Mouse (Mus musculus): ENCODE measurements at regions not wholly inside any gene's neighbourhood (a gene's known extent, or its start where the extent isn't known, plus 50 kb on each side); places are given as distances from the start of the nearest gene placed in this dataset.

GRCm38 (mm10) chr13:70323537-70323936 is 313.9 kb downstream of the Ice1 start:
- Histone ChIP-seq H3K4me3 (replicated peaks; ENCODE audit: low read length) (no peak overlapping the region), H3K4me1 (replicated peaks; ENCODE audit: low read depth, low read length) (no peaks in the 10 kb centered on the region), H3K27me3 (ENCODE audit: insufficient read depth, low read length) (no peaks in the 10 kb centered on the region), H3K36me3 (ENCODE audit: insufficient read depth, low read length) (no peaks in the 10 kb centered on the region), H3K9me3 (ENCODE audit: low read length) (no peaks in the 10 kb centered on the region)
- TF ChIP-seq CTCF (conservative IDR thresholded peaks at IDR 0.05; ENCODE audit: low read length) = no peak
- TF ChIP-seq NANOG (IDR thresholded peaks at IDR 0.05; ENCODE audit: borderline replicate concordance, low read length) = no peak
- no peak for TF ChIP-seq POU5F1 (IDR thresholded peaks at IDR 0.05; ENCODE audit: borderline replicate concordance, low read length)

DNA sequence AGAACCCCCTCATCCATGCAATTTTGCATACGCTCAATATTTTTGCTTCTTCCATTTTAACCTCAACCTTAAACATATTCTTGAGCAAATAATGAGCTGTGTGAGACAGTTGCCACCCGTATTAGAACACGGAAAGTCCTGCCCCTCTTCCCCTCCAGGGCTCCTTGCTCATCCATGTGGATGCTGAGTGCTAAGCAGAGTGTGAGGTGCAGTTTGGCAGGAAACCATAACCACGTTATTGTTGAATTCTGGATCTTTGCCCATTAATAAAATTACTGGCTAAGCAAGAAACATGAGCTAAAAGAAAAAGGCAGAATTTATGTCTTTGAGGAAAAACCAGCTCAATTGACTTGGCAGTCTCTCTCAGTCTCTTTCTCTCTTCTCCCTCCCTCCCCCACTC is 301.4 kb downstream of the Ice1 start:
- Histone ChIP-seq H3K36me3 (ENCODE audit: insufficient read depth, low read length) (no peaks in the 10 kb centered on the region), H3K4me1 (replicated peaks; ENCODE audit: low read depth, low read length) (no peaks in the 10 kb centered on the region), H3K4me3 (replicated peaks; ENCODE audit: low read length) (no peak overlapping the region), H3K27me3 (ENCODE audit: insufficient read depth, low read length) (no peaks in the 10 kb centered on the region), H3K9me3 (ENCODE audit: low read length) (no peaks in the 10 kb centered on the region)
- TF ChIP-seq CTCF (conservative IDR thresholded peaks at IDR 0.05; ENCODE audit: low read length) = no peak
- TF ChIP-seq NANOG (IDR thresholded peaks at IDR 0.05; ENCODE audit: borderline replicate concordance, low read length) = no peak
- no peak for TF ChIP-seq POU5F1 (IDR thresholded peaks at IDR 0.05; ENCODE audit: borderline replicate concordance, low read length)

DNA sequence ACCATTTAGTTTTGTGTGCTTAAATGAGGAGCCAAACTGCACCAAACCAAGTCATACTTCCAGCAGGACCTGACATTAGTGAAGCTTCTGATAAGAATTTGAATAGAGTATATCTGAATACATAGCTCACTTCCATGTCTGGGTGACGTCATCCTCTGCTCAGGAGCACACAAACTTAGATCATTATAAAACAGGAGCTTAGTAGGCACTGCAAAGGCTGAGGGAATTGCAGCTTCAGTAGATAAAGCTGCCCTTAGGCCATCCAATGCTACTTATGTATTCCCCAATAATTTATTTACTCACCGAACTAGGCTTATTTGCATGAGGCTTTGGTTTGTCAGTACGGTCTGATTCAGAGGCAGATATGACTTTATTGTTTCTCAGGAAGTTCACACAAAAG is 297.0 kb downstream of the Ice1 start:
- H3K4me3 ChIP-seq (replicated peaks; ENCODE audit: low read length) = no peak overlapping the region
- H3K27me3 ChIP-seq (ENCODE audit: insufficient read depth, low read length) = no peaks in the 10 kb centered on the region
- no peaks in the 10 kb centered on the region for H3K9me3 ChIP-seq (ENCODE audit: low read length)
- no peaks in the 10 kb centered on the region for H3K36me3 ChIP-seq (ENCODE audit: insufficient read depth, low read length)
- no peaks in the 10 kb centered on the region for H3K4me1 ChIP-seq (replicated peaks; ENCODE audit: low read depth, low read length)
- TF ChIP-seq NANOG (IDR thresholded peaks at IDR 0.05; ENCODE audit: borderline replicate concordance, low read length) = no peak
- no peak for TF ChIP-seq CTCF (conservative IDR thresholded peaks at IDR 0.05; ENCODE audit: low read length)

DNA sequence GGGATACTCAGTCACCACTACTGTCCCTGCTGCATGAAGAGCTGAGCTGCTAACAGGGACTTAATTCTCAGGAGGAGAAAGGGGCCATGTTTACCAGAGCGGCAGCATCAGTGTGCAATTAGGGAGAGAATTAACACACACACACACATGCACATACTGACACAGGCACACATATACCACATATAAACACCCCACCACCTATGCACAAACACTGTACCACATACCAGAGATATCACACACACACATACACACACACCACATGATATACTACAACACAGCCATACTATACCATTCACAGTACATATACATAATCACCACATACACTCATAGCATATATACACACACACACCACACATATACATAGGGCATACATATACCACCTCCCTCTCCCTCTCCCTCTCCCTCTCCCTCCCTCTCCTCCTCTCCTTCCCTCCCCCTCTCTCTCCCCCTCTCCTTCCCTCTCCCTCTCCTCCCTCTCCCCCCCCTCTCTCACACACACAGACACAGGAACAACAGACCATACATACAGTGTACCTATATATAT is 294.2 kb downstream of the Ice1 start:
- Histone ChIP-seq H3K36me3 (ENCODE audit: insufficient read depth, low read length) (no peaks in the 10 kb centered on the region), H3K4me3 (replicated peaks; ENCODE audit: low read length) (no peak overlapping the region), H3K4me1 (replicated peaks; ENCODE audit: low read depth, low read length) (no peaks in the 10 kb centered on the region), H3K27me3 (ENCODE audit: insufficient read depth, low read length) (no peaks in the 10 kb centered on the region), H3K9me3 (ENCODE audit: low read length) (no peaks in the 10 kb centered on the region)
- TF ChIP-seq NANOG (IDR thresholded peaks at IDR 0.05; ENCODE audit: borderline replicate concordance, low read length) = no peak
- TF ChIP-seq POU5F1 (IDR thresholded peaks at IDR 0.05; ENCODE audit: borderline replicate concordance, low read length) = no peak
- TF ChIP-seq CTCF (conservative IDR thresholded peaks at IDR 0.05; ENCODE audit: low read length) = no peak

DNA sequence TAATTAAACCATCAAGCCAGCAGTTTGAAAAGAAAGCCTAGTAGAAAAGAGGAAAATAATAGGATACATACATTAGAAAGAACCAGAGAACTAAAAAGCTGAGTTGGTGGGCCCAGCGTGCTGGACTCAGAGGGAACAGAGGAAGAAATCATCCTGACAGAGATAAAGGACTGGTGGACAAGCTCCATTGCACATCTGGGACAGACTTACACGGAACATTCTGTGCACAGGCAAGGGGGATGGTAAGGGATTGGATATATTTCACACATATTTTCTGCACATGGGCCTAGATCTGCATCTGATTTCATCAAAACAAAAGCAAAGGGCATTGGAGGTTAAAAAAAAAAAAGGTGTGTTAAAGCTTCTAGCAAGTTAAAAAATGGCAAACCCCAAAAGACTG is 293.5 kb downstream of the Ice1 start:
- TF ChIP-seq POU5F1 (IDR thresholded peaks at IDR 0.05; ENCODE audit: borderline replicate concordance, low read length) (no peak), CTCF (conservative IDR thresholded peaks at IDR 0.05; ENCODE audit: low read length) (no peak), NANOG (IDR thresholded peaks at IDR 0.05; ENCODE audit: borderline replicate concordance, low read length) (no peak)
- Histone ChIP-seq H3K36me3 (ENCODE audit: insufficient read depth, low read length) (no peaks in the 10 kb centered on the region), H3K4me1 (replicated peaks; ENCODE audit: low read depth, low read length) (no peaks in the 10 kb centered on the region), H3K4me3 (replicated peaks; ENCODE audit: low read length) (no peak overlapping the region), H3K9me3 (ENCODE audit: low read length) (no peaks in the 10 kb centered on the region), H3K27me3 (ENCODE audit: insufficient read depth, low read length) (no peaks in the 10 kb centered on the region)

DNA sequence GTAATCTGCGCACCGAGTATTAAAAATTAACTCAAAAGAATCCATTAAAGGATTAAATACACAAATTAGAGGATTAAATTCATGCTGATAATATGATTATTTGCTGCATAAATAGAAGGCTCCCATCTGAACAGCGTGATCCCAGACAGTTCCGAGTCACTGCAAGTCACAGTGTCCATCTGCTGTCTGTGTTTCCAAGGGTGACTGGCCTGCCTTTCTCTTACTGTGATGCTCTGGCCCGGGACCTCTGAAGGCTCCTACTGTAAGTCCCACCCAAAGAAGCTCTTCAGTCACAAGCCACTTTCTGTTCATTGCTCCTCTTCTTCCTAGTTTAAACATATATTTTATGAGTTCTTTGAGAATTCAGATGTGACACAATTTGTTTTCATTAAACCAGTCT is 293.1 kb downstream of the Ice1 start:
- Histone ChIP-seq H3K9me3 (ENCODE audit: low read length) (no peaks in the 10 kb centered on the region), H3K27me3 (ENCODE audit: insufficient read depth, low read length) (no peaks in the 10 kb centered on the region), H3K36me3 (ENCODE audit: insufficient read depth, low read length) (no peaks in the 10 kb centered on the region), H3K4me3 (replicated peaks; ENCODE audit: low read length) (no peak overlapping the region), H3K4me1 (replicated peaks; ENCODE audit: low read depth, low read length) (no peaks in the 10 kb centered on the region)
- TF ChIP-seq POU5F1 (IDR thresholded peaks at IDR 0.05; ENCODE audit: borderline replicate concordance, low read length) = no peak
- no peak for TF ChIP-seq CTCF (conservative IDR thresholded peaks at IDR 0.05; ENCODE audit: low read length)
- TF ChIP-seq NANOG (IDR thresholded peaks at IDR 0.05; ENCODE audit: borderline replicate concordance, low read length) = no peak

- no peak overlapping the region for H3K4me3 ChIP-seq (replicated peaks; ENCODE audit: low read length)
- TF ChIP-seq NANOG (IDR thresholded peaks at IDR 0.05; ENCODE audit: borderline replicate concordance, low read length) (no peak), POU5F1 (IDR thresholded peaks at IDR 0.05; ENCODE audit: borderline replicate concordance, low read length) (no peak)
- H3K27me3 ChIP-seq (ENCODE audit: insufficient read depth, low read length) = no peaks in the 10 kb centered on the region
- H3K4me1 ChIP-seq (replicated peaks; ENCODE audit: low read depth, low read length) = no peaks in the 10 kb centered on the region
- H3K36me3 ChIP-seq (ENCODE audit: insufficient read depth, low read length) = no peaks in the 10 kb centered on the region
- H3K9me3 ChIP-seq (ENCODE audit: low read length) = peaks cover 5% of the 10 kb centered on the region; the same call in 1 of the 2 replicates
Measured at GRCm38 (mm10) chr13:70348456-70348855, 289.0 kb downstream of the Ice1 start.

DNA sequence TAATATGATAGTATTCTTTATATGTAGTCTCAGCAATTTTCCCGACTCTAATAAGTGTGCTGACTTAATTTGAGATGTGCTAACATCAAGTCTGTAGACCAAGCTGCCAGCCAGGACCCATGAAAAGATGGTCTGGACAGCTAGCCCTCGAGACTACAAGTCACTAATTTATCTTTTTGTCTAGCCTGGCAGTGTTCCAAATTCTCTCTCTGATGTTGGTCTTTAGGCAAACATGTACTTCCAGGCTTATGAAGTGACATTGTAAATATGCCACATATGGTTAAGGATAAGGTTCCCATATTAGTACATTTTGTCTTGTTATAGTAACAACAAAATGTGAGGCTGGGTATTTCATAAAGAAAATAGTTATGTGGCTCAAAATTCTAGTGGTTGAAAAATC is 288.5 kb downstream of the Ice1 start:
- peaks cover 5% of the 10 kb centered on the region; the same call in 1 of the 2 replicates for H3K9me3 ChIP-seq (ENCODE audit: low read length)

DNA sequence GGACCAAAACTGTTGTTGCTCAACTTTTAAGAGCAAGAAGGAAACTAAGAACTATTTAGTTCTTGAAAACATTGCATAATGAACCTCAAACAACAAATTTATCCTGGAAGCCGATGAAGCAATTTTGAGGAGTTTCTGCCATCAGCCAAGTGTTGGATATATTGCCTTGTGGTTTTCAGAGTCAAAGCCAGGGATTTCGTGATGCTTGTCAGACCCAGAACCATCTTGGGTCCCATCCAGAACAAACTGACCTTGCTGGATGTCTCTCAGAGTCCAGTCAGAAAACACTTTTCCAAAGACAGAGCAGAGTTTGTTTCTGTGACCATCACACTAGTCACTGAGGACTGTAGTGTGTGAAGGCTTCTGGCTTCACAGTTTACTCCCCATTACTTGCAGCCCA is 267.8 kb downstream of the Ice1 start:
- no peak for TF ChIP-seq NANOG (IDR thresholded peaks at IDR 0.05; ENCODE audit: borderline replicate concordance, low read length)
- TF ChIP-seq CTCF (conservative IDR thresholded peaks at IDR 0.05; ENCODE audit: low read length) = no peak
- no peak for TF ChIP-seq POU5F1 (IDR thresholded peaks at IDR 0.05; ENCODE audit: borderline replicate concordance, low read length)
- Histone ChIP-seq H3K4me1 (replicated peaks; ENCODE audit: low read depth, low read length) (no peaks in the 10 kb centered on the region), H3K9me3 (ENCODE audit: low read length) (no peaks in the 10 kb centered on the region; the same call in 1 of the 2 replicates), H3K36me3 (ENCODE audit: insufficient read depth, low read length) (no peaks in the 10 kb centered on the region), H3K27me3 (ENCODE audit: insufficient read depth, low read length) (no peaks in the 10 kb centered on the region), H3K4me3 (replicated peaks; ENCODE audit: low read length) (no peak overlapping the region)

More for the DNA sequence above, 288.5 kb downstream of the Ice1 start:
- H3K4me1 ChIP-seq (replicated peaks; ENCODE audit: low read depth, low read length) = no peaks in the 10 kb centered on the region
- no peaks in the 10 kb centered on the region for H3K27me3 ChIP-seq (ENCODE audit: insufficient read depth, low read length)
- no peak overlapping the region for H3K4me3 ChIP-seq (replicated peaks; ENCODE audit: low read length)
- TF ChIP-seq POU5F1 (IDR thresholded peaks at IDR 0.05; ENCODE audit: borderline replicate concordance, low read length) (no peak), NANOG (IDR thresholded peaks at IDR 0.05; ENCODE audit: borderline replicate concordance, low read length) (no peak), CTCF (conservative IDR thresholded peaks at IDR 0.05; ENCODE audit: low read length) (no peak)
- H3K36me3 ChIP-seq (ENCODE audit: insufficient read depth, low read length) = no peaks in the 10 kb centered on the region

All from E14TG2a.4 (cell line).